Mouse (Mus musculus): ENCODE data around the gene Uvrag.

- TF ChIP-seq SIN3A (IDR thresholded peaks at IDR 0.05; ENCODE audit: low read length) (no peak), MAX (IDR thresholded peaks at IDR 0.05; ENCODE audit: low read length) (no peak), POLR2A (IDR thresholded peaks at IDR 0.05; ENCODE audit: control insufficient read depth in 1 of 2, insufficient read depth in 1 of 2, low read depth in 1 of 2, low read length in 2 of 2, poor library complexity in 1 of 2) (no peak), EP300 (IDR thresholded peaks at IDR 0.05; ENCODE audit: low read depth in 1 of 2, low read length in 2 of 2) (no peak), ETS1 (IDR thresholded peaks at IDR 0.05; ENCODE audit: low read depth, low read length) (no peak), GATA1 (IDR thresholded peaks at IDR 0.05; ENCODE audit: low read depth, low read length) (no peak), ZMIZ1 (IDR thresholded peaks at IDR 0.05; ENCODE audit: low read depth, low read length) (no peak), CTCF (IDR thresholded peaks at IDR 0.05 in 2 of 3, conservative IDR thresholded peaks at IDR 0.05 in 1 of 3; ENCODE audit: control insufficient read depth in 1 of 3, insufficient read depth in 1 of 3, low read depth in 2 of 3, low read length in 3 of 3, poor library complexity in 1 of 3, severe bottlenecking in 1 of 3) (no peak), USF1 (IDR thresholded peaks at IDR 0.05; ENCODE audit: low read depth, low read length) (no peak)
These were observed 251.7 kb downstream of the Uvrag start for GRCm38 (mm10) chr7:98889211-98889610.
